Mouse (Mus musculus): ENCODE data around the gene Il17c.

Il17c gene

DNA sequence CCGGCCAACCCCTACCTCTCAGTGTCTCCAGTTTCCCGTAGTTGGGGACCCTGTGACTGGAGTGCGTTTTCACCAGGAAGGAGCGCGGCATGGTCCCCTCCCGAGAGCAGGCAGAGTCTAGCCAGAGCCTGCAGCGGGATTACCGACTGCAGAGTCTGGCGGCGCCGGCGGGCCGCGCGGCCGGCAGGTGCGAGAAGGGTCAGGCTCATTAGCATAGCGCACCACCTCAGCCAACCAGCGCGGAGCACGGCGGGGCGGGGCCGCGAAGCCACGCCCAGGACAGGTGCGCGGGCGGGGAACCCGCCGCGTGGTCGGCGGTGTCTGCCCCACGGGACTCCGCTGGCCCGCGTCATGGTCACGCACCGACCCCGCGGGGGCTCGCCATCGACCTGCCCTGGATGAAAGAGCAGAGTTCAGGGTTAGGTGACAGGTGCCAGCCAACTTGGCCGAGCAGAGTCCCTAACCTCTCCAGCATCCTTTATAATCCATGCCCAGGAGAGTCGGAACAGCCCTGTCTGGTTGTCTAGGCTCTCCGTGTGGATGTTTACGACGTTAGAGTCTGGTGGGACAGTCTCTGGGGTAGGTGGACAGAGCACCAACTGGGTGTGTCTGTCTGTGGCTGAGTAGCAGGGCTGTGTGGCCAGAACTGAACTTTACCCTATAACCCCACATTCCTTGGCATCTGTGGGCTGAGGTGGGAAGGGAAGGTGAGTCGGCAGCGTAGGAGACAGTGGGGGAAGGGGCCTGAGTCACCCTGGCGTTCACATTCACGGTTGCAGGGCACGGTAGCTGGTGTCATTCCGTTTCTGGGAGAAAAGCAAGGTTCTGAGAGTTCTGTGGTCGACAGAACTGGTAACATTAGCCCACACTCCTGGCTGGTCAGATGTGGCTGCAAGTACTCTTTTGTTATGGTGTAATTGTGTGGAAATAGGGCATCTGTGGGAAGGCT is 39.0 kb downstream of the Il17c start, which contains the start of gene Snai3:
Gene Snai3, minus strand, starts transcription at position 210 of the 949 bp plus-strand sequence.
- peak; percentile 78 for DNase-seq

DNA sequence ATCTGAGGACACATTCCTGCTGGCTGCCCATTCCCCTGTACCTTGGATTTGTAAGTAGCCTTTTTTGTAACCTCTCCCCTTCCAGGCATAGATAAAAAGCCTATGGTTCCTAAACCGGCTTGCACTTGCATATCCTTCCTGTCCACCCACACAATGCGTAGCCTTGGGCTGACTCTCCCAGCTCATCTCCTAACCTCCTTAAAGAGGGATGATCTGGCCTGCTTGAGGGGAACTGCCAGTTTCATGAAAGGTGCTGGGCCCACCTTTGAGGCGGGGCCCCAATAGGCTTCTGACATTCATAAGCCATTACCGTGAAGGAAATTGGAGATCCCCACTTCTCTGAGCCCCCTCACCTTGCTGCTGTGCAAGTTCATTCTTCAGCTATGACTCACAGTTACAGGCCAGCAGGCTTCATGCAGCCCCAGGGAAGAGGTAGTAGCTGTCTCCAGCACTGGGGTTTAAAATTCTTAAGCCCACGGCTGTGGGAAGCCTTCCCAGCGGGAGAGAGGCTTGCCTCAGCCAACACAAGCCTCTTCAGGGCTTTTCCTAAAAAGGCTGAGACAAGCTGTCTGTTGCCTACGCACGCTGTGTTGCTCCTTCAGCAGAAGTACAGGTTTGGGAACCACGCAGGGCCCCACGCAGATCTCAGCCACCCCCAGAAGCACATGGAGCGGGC is 39.8 kb downstream of the Il17c start:
- no peak for DNase-seq

DNA sequence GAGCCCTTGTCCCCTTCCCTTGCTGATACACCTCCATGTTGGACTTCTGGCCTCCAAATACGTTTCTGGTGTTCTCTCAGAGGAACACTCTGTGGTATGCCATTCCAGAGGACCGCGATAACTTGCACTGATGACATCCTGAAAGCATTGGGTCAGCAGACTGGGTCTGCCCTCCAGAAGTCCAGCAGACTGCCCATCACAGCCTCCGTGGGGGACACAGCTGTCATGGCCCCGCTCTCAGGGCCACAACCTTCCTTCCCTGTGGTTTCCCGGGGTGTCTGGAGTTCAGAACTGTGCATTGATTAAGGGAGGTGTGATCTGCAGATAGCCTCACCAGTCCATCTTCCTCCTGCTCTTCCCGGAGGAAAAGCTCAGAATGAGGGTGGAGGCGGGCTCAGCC is 40.7 kb downstream of the Il17c start:
- no peak for DNase-seq

DNA sequence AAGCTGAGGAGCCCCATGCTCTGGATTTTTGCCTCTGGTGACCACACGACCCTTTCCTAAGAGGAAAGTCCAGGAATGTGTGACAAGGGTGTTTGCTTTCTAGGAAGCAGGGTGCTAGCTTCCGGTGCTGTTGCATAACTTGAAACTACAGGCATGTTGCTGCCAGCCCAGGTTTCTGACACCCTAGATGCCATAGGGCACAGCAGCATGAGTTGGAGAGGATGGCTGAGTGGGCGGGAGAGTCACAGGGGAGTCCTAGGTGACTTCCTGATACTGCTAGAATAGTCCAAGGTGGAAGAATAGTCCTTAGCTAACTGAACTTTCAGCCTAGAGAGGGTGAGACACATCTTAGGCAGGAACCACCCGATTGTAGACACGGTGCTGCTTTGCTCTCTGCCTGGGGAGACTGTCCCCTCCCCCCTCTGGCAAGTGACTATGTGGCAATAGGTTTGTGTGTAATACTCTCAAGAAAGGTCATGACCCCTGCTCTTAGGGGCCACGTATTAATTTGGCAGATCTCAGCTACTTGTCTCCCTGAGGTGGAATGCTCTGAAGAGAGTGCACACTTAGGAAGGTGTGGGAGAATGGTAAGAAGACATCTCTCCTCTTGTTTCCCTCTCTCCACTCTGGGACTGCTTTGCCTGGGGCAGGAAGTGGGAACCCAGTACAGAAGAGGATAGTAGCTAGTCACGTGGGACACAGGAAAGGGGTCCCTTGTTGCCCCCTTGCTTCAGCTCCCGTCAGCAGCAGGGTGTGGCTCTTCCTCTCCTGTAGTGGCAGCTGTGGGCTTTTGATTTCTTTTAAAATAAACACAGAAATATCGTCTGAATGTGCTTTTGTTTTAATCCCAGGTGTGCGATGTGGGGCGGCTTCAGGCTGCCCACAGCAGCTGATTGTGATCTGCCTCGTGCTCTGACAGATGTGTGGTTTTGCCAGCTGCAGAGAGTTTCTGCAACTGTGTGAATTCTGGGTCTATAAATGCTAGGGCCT is 42.1 kb downstream of the Il17c start:
- DNase-seq: no peak

DNA sequence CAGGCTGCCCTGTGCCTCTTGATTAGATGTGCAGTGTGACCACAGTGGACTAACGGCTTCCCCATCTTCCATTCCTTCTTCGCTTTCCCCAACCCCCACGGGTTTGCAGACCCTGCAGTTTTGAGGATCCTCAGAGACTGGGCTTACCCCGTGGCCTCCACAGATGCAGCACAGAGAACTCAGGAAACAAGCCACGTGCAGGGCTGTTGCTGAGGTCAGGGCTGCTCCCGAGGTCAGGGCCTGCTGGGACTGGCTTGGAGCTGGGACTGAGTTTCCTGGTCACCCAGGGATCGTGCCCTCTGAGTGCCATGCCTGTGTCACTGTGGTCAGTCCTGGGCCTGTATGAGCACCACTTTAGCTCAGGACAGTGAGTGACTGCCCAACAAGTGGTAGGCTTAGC is 43.2 kb downstream of the Il17c start:
- no peak for DNase-seq

DNA sequence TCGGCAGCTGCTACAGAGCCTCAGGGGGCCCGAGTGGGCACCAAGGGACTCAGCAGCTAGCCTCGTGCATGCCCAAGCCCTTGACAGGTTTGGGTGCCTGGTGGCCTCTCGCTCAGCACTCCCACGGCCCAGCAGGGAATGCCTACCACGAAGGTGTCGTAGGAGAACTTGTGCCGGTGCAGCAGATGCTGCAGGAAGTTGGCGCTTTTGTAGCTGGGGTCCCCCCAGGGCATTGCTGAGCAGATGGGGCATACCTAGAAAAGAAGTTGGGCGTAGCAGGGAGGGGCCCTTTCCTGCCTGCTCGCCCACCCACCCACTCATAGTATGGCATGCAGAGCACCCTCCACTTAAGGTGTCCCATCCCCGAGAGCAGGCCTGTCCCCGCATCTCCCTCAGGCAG is 46.0 kb downstream of the Il17c start:
- no peak for DNase-seq

DNA sequence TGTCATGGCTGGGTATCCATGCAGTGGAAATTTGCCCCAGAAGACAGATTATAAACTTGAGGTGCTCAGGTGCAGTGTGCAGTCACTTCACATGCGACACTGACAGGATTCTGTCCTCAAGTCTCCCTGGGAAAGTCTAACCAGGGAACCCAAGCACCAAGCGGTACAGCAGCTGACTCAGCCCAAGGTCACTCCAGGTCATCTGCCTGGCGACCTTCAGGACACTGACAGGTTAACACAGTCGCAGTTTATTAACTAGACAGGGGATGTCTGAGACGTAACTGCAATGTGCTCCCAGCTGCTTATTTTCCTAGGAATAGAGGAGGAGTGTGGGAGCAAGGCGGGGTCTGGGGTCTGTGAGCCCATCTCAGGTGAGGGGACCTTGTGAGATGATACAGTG is 47.6 kb downstream of the Il17c start:
- no peak for DNase-seq

DNA sequence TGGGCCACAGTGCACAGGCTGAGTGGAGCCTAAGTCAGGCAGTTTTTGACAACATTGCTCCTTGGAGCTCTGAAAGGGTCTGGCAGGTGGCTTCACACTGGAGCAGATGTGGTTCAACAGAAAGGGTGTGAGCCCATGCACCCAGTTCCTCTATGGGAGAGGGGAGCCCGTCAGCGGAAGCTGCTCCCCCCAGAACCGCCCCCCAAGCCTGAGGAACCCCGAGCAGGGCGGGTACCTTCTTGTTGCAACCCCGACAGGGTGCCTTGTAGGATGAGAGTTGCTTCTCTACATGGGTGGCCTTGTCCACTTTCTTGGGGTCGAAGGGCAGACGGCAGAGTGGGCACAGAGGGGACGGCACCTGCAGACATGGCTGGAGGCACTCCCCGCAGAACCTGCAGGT is 48.1 kb downstream of the Il17c start:
- no peak for DNase-seq

DNA sequence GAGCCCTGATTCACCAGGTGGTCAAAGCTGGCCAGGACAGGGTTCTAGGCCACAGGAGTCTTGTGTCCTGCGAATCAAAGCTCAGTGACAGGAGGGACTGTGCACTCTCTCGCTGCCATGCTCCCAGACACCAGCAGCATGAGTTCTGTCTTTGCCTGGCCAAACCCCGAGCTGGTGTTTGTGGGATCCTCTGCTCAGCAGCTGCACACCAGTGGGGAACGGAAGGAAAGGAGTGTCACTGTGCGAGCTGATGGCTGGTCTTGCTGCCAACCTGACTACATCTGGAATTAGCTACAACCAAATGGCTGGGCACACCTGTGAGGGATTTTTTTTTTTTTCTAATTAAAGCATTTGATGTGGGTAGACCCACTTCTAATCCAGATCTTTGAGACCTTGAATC is 48.9 kb downstream of the Il17c start:
- no peak for DNase-seq

Measured in cerebellum, adult 9-11 months (tissue).